Mouse (Mus musculus) kidney, postnatal 0 days (tissue): ENCODE results near the gene Hsp90ab1. TPM values are rescaled to one million over a fixed set of nuclear protein-coding genes. Genes with fewer than 3 reads are reported as not detected.
A peak's percentile ranks its signal among the peaks of the same experiment; 100 is the strongest.

Source experiments
- ATAC-seq: fragments of 200-750 bp; cut with Nextera tagmentation; replicated peaks from 2 replicates; pipeline ENCODE4 v1.8.0; 2017; ENCODE audit warnings: low read depth, moderate number of reproducible peaks, moderate TSS enrichment, moderate library complexity; ENCODE audit not compliant: low FRiP score
- DNase-seq: peaks from one replicate; pipeline ENCODE4 v3.0.0-alpha.2; 2016; ENCODE audit warnings: low spot score
- H3K27ac ChIP-seq: fragments of 300-500 bp; sonication (generic); 2 replicates; pipeline ENCODE4 v1.5.1; 2014; ENCODE audit warnings: mild to moderate bottlenecking
- H3K27me3 ChIP-seq: fragments of 300-500 bp; sonication (generic); 2 replicates; pipeline ENCODE4 v1.6.1; 2014; ENCODE audit warnings: low read length, mixed read lengths; ENCODE audit not compliant: insufficient read depth
- H3K36me3 ChIP-seq: fragments of 300-500 bp; sonication (generic); 2 replicates; pipeline ENCODE4 v1.6.1; 2014; ENCODE audit warnings: low read length, mixed read lengths; ENCODE audit not compliant: insufficient read depth
- H3K4me1 ChIP-seq: fragments of 300-500 bp; sonication (generic); replicated peaks from 2 replicates; pipeline ENCODE4 v1.6.1; 2014; ENCODE audit warnings: antibody characterized with exemption, low read length, mixed read lengths; ENCODE audit not compliant: insufficient read depth
- H3K4me2 ChIP-seq: fragments of 300-500 bp; sonication (generic); 2 replicates; pipeline ENCODE4 v1.6.1; 2014; ENCODE audit warnings: mild to moderate bottlenecking, low read length, moderate library complexity, mixed read lengths
- H3K4me3 ChIP-seq: fragments of 300-500 bp; sonication (generic); replicated peaks from 2 replicates; pipeline ENCODE4 v1.5.1; 2014; ENCODE audit warnings: low read depth, low read length
- H3K9ac ChIP-seq: fragments of 300-500 bp; sonication (generic); 2 replicates; pipeline ENCODE4 v1.6.1; 2014; ENCODE audit warnings: low read depth, low read length
- H3K9me3 ChIP-seq: fragments of 300-500 bp; sonication (generic); replicated peaks from 2 replicates; pipeline ENCODE4 v1.6.1; 2016; ENCODE audit warnings: low read length, inconsistent platforms, mixed read lengths
- CTCF ChIP-seq: IDR thresholded peaks from 2 replicates; pipeline ENCODE4 v1.5.1; 2016; ENCODE audit warnings: antibody characterized with exemption, low read depth, mild to moderate bottlenecking, moderate library complexity
- WGBS: fragments of 180-500 bp; shearing (Covaris S2); extraction: QIAGEN DNeasy Blood & Tissue Kit; methylation state at CpG from one replicate; pipeline ENCODE4 v1.1.7; 2014; 5-methylcytosine and 5-hydroxymethylcytosine counted together
- polyA plus RNA-seq: library from polyadenylated mRNA; unstranded; fragments of >200 nt; fragmentation: Nextera tagmentation; extraction: Ambion mirVana; gene quantifications from 2 replicates; pipeline ENCODE4 v1.2.1, GENCODE M21; 2015

The Hsp90ab1 gene
- polyA plus RNA-seq, 1 experiment from 2014 or later = 1,330 TPM

DNA sequence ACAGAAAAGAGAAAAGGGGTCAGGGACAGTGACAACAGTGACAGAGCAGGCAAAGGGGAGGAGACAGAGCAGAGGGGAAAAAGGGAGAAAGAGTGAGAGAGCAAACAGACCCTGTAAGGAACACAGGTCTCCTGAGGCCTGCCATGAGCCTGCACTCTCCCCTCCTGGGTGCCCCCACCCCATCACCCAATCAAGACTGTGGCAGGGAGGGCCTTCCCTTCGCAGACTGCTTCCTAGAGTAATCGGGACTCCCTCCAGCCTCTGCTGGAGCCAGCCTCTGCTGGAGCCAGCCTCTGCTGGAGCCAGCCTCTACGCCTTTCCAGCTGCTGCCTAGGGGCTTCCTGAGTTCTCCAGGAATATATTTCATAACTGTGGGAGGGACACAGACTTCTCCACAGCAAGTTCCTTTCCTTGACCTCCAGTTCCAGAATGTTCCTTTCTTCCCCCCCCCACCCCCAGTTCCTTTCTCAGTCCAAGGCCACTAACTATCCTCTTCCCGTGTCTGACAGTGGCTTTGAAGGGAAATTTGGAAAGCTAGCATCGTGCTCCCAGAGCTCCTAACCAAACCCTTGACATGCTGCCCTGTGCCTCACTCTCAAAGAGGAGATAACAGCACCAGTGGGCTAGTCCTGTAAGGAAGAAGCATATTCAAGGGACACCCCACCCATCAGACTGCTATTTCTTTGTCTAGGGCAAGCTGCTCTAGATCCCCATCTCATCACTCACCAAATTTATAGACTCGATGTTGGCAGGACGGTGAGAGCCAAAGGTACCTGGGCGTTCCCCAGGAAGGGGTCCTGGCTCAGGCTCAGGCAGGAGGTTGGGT, 19.7 kb upstream of the Hsp90ab1 start:
- Histone ChIP-seq H3K27ac (peak overlapping the region; percentile 70), H3K9ac (peak overlapping the region; percentile 28), H3K27me3 (no peaks in the 10 kb centered on the region), H3K4me1 (peaks cover 46% of the 10 kb centered on the region), H3K36me3 (0 out of 2 replicates have a peak, but pooled peaks cover 6% of the 10 kb centered on the region), H3K9me3 (no peaks in the 10 kb centered on the region), H3K4me3 (0 out of 2 replicates have a peak overlapping the region, but pooled peaks have one; percentile 4), H3K4me2 (peak overlapping the region; percentile 98)
- no peak for TF ChIP-seq CTCF
- WGBS = 47% methylated on average over 8 of the region's 8 CpGs
- ATAC-seq (no peak), DNase-seq (peak; percentile 64)

DNA sequence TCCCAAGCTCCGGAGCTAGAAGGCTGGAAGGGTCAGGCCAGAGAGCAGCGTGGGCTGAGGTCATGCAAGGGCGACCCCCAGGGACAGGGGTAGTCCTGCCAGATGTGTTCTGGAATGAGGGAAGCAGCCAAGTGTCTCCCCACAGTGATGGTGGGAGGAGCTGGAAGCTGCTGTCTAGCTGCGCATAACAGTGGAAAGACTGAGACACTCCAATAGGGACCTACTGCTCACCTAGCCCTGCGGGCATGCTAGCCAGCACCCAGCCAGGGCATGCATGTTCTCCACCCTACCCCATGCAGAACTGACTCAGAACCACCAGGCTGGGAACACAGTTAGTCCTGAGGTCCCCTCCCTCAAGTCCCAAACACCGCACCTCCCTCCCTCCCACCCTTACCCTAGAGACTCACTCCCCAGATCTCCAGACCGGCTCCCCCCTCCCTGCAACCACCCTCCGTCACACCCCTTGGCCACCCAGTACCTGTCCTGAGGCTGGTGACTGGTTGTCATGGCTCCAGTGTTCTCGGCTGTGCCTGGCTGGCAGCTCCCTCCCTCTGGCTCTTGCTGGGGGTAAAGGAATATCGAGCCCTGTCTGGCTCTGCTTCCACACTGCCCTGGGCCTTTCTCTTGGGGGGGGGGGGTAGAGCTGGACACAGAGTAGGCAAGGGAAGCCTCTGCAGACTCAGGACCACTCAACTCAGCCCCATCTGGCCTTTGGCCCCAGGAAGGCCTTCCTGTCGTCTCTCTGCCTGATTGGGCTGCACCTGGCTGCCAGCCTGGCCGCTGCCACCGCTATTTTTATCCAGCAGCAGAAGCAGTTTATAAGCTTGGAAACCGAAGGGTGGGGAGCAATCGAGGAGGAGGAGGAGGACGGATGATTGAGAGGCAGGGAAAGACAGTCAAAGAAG, 18.9 kb upstream of the Hsp90ab1 start:
- Histone ChIP-seq H3K4me1 (peaks cover 46% of the 10 kb centered on the region), H3K4me2 (peak overlapping the region; percentile 98), H3K27me3 (no peaks in the 10 kb centered on the region), H3K9ac (peak overlapping the region; percentile 28; the same call in 1 of the 2 replicates), H3K4me3 (no peak overlapping the region), H3K36me3 (0 out of 2 replicates have a peak, but pooled peaks cover 6% of the 10 kb centered on the region), H3K27ac (peak overlapping the region; percentile 70), H3K9me3 (no peaks in the 10 kb centered on the region)
- DNase-seq = no peak
- 32% methylated on average over 16 of the region's 16 CpGs for WGBS
- no peak; the same call in 1 of the 2 replicates for ATAC-seq
- no peak for TF ChIP-seq CTCF

DNA sequence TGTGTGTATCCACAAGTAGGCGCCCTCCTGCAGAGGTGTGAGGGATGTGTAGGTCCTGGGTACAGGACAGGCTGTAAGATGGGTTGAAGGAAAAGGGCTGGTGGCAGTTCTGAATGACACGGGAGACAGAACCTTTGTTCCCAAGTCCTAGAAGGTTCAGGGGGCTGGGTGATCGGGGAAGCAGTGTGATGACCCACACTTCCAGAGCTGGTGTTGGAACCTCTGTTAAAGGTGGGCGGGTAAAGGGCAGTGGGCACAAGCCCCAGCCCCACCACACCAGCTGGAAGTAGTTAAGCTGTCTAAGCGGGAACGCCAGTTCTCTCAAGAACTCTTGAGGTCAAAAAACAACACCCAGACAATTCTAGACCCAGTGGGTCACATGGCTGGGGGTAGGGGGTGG, 17.3 kb upstream of the Hsp90ab1 start:
- DNase-seq (no peak), ATAC-seq (no peak)
- H3K4me2 ChIP-seq = no peak overlapping the region
- H3K36me3 ChIP-seq = 0 out of 2 replicates have a peak, but pooled peaks cover 6% of the 10 kb centered on the region
- no peak overlapping the region for H3K4me3 ChIP-seq
- no peak for TF ChIP-seq CTCF
- H3K9ac ChIP-seq = no peak overlapping the region
- peaks cover 45% of the 10 kb centered on the region for H3K4me1 ChIP-seq
- H3K9me3 ChIP-seq = no peaks in the 10 kb centered on the region
- H3K27ac ChIP-seq = no peak overlapping the region
- H3K27me3 ChIP-seq = no peaks in the 10 kb centered on the region
- 76% methylated on average over 6 of the region's 6 CpGs for WGBS

DNA sequence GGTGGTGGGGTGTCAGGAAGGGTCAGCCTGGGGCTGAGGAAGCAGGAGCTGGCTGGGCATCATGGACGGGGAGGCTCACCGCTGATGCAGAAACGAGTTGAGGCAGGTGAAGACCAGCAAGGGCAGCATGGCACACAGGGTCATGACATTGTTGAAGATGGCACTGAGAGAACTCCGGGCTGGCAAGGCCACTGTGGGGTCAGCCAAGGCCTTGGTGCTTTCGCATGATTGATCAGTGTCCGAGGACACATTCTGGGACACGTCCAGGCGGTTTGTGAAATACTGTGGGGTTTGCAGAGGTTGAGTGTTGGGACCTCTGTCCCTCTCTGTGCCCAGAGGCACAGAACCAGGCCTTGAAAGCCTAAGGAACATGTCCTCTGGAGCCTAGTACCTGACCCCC, 16.8 kb upstream of the Hsp90ab1 start:
- WGBS = 87% methylated on average over 8 of the region's 8 CpGs
- ATAC-seq = no peak
- peaks cover 46% of the 10 kb centered on the region for H3K4me1 ChIP-seq

DNA sequence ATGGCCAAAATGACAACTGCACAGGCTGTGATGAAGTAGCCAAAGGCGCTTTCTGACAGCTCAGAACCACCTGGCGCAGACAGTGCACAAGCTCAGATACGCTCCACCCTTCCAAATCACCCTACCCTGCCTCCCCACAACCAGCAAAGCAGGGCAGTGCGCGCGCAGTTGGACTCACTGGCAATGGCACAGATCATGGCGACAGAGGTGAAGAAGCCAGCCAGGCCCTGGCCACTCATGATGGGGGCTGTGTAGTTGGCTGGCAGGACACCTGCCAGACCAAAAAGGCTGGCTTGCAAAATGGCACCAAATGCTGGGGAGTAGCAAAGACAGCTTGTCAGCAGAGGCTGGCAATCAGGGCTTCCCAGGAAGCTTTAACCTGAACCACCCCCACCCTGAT, 16.2 kb upstream of the Hsp90ab1 start:
- Histone ChIP-seq H3K27ac (no peak overlapping the region), H3K36me3 (0 out of 2 replicates have a peak, but pooled peaks cover 6% of the 10 kb centered on the region), H3K9ac (no peak overlapping the region), H3K27me3 (no peaks in the 10 kb centered on the region), H3K4me1 (peaks cover 44% of the 10 kb centered on the region), H3K9me3 (no peaks in the 10 kb centered on the region), H3K4me3 (no peak overlapping the region), H3K4me2 (no peak overlapping the region)
- ATAC-seq (no peak), DNase-seq (no peak)
- TF ChIP-seq CTCF = no peak
- 99% methylated on average over 7 of the region's 7 CpGs for WGBS

More for the DNA sequence above, 16.8 kb upstream of the Hsp90ab1 start:
- H3K4me2 ChIP-seq = no peak overlapping the region
- H3K36me3 ChIP-seq = 0 out of 2 replicates have a peak, but pooled peaks cover 6% of the 10 kb centered on the region
- no peak for TF ChIP-seq CTCF
- H3K9ac ChIP-seq = no peak overlapping the region
- no peaks in the 10 kb centered on the region for H3K27me3 ChIP-seq
- no peak overlapping the region for H3K4me3 ChIP-seq
- H3K9me3 ChIP-seq = no peaks in the 10 kb centered on the region
- no peak for DNase-seq
- no peak overlapping the region for H3K27ac ChIP-seq

DNA sequence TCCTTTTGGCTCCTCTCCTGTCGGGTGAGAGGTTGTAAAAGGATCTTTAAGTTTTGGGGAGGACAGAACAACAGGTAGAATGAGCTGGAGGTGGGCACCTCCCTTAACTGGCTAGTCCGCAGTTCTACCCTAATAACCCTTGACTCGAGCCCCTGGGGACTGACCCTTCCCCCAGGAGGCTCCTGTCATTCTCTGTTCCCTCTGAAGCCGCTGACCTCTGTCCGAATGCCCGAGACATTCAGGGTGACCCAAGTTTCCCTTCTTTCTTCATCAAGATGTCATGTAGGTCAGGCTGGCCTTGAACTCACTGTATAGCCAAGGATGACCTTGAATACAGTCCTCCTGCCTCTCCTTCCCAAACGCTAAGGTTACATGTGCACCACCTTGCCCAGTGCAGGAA, 15.3 kb upstream of the Hsp90ab1 start:
- H3K4me1 ChIP-seq = peaks cover 37% of the 10 kb centered on the region
- H3K4me3 ChIP-seq = no peak overlapping the region
- no peak for ATAC-seq
- H3K27ac ChIP-seq = no peak overlapping the region
- 90% methylated on average over 7 of the region's 7 CpGs for WGBS
- H3K9ac ChIP-seq = no peak overlapping the region
- H3K27me3 ChIP-seq = no peaks in the 10 kb centered on the region
- no peak for TF ChIP-seq CTCF
- no peak overlapping the region for H3K4me2 ChIP-seq
- no peaks in the 10 kb centered on the region for H3K9me3 ChIP-seq
- 0 out of 2 replicates have a peak, but pooled peaks cover 6% of the 10 kb centered on the region for H3K36me3 ChIP-seq
- no peak for DNase-seq
